Mouse (Mus musculus) stomach, embryonic 16.5 days (tissue): ENCODE measurements around the gene Gm28230. TPM values are rescaled to one million over a fixed set of nuclear protein-coding genes. Genes with fewer than 3 reads are reported as not detected.

Experiments used
- microRNA counts: library from miRNA; unstranded; fragments of <30 nt; microRNA quantifications from one replicate; lab custom pipeline; 2016
- microRNA-seq: library from miRNA; unstranded; fragments of <30 nt; microRNA quantifications from one replicate; pipeline ENCODE4, GENCODE M21; 2016
- polyA plus RNA-seq: library from polyadenylated mRNA; unstranded; fragments of >200 nt; fragmentation: Nextera tagmentation; extraction: Ambion mirVana; gene quantifications from 2 replicates; pipeline ENCODE4 v1.2.1, GENCODE M21; 2015

Gene Gm28230
- polyA plus RNA-seq, 1 experiment from 2014 or later, result 0.13 TPM

MicroRNAs encoded within 50 kb of the gene (microRNA counts, 519-probe panel; counts per million panel counts)
- microRNA mmu-miR-10b (lab: Ali Mortazavi, UCI), result 2,694 counts per million, percentile 59 among the panel's probes with 10 or more counts

Small RNAs within 50 kb of the gene (microRNA-seq; reads per million reads assigned to microRNA genes)
- gene Gm44463 (not detected), gene Mir10b (4,203 reads per million, percentile 89 among the genes with 10 or more reads in this experiment)

Other genes with a start within 250 kb of the Gm28230 start
- 18.0 and 19.1 TPM in 2 replicates for gene Lnpk, start 147.3 kb upstream of the Gm28230 start, polyA plus RNA-seq
- gene Evx2, start 67.2 kb upstream of the Gm28230 start, polyA plus RNA-seq, result not detected in 2 replicates
- gene Hoxd13, start 58.4 kb upstream of the Gm28230 start, polyA plus RNA-seq, result 0.20 TPM in 1 of 2 replicates, not detected in the other
- 0.05 and 0.11 TPM in 2 replicates for gene Hoxd12, start 51.7 kb upstream of the Gm28230 start, polyA plus RNA-seq
- 0.17 TPM in 1 of 2 replicates, not detected in the other for gene Hoxd11, start 47.2 kb upstream of the Gm28230 start, polyA plus RNA-seq
- gene Hoxd10, start 34.8 kb upstream of the Gm28230 start, polyA plus RNA-seq, result 0.21 TPM in 1 of 2 replicates, not detected in the other
- gene Hoxd9, start 29.0 kb upstream of the Gm28230 start, polyA plus RNA-seq, result 0.41 and 0.53 TPM in 2 replicates
- gene Hoxd8, start 22.1 kb upstream of the Gm28230 start, polyA plus RNA-seq, result 1.7 and 2.8 TPM in 2 replicates
- 7.4 and 9.2 TPM in 2 replicates for gene Hoxd3, start 14.8 kb upstream of the Gm28230 start, polyA plus RNA-seq
- 0.29 and 0.39 TPM in 2 replicates for gene Hoxd4, start 14.8 kb upstream of the Gm28230 start, polyA plus RNA-seq
- gene Hoxd1, start 36.3 kb downstream of the Gm28230 start, polyA plus RNA-seq, result not detected in 2 replicates
- gene Mtx2, start 99.1 kb downstream of the Gm28230 start, polyA plus RNA-seq, result 86.4 and 93.0 TPM in 2 replicates